Mouse (Mus musculus) bone marrow macrophage, adult 2 months (primary cell): Measurements from ENCODE around the gene Slc2a10.
"Not testable (repeated sequence)": the region's sequence is repeated elsewhere in the genome, so short reads cannot be mapped to it uniquely, and the experiment has no call there.

Source experiments
- CTCF ChIP-seq: IDR thresholded peaks from 2 replicates; pipeline ENCODE4 v1.5.1; 2012; ENCODE audit warnings: low read depth, mild to moderate bottlenecking, low read length, moderate library complexity
- POLR2A ChIP-seq: IDR thresholded peaks from 2 replicates; pipeline ENCODE4 v1.6.1; 2012; ENCODE audit warnings: mild to moderate bottlenecking, low read depth, low read length, borderline replicate concordance

DNA sequence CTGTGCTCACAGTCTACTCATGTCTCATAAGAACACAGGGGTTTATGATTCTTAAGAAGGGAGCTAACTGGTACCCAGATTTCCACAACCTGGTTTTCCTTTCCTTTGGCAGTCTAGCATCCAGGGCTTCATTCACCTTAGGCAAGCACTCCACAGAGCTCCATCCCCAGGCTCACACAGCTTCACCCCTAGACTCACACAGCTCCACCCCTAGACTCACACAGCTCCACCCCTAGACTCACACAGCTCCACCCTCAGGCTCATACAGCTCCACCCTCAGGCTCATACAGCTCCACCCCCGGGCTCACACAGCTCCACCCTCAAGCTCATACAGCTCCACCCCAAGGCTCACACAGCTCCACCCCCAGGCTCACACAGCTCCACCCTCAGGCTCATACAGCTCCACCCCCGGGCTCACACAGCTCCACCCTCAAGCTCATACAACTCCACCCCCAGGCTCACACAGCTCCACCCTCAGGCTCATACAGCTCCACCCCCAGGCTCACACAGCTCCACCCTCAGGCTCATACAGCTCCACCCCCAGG lies 7.4 kb downstream of the Slc2a10 start:
- TF ChIP-seq CTCF, POLR2A: not testable (repeated sequence)
